Mouse (Mus musculus): ENCODE measurements around the gene Gmppa.

Gene Gmppa

GRCm38 (mm10) chr1:75480735-75481134 is 45.0 kb downstream of the Gmppa start:
- no peak for DNase-seq (ENCODE audit: low read depth in 1 of 2, low spot score in 2 of 2)

- no peak for DNase-seq (ENCODE audit: low read depth in 1 of 2, low spot score in 2 of 2)
These were observed 50.8 kb downstream of the Gmppa start for GRCm38 (mm10) chr1:75486561-75486960.

DNA sequence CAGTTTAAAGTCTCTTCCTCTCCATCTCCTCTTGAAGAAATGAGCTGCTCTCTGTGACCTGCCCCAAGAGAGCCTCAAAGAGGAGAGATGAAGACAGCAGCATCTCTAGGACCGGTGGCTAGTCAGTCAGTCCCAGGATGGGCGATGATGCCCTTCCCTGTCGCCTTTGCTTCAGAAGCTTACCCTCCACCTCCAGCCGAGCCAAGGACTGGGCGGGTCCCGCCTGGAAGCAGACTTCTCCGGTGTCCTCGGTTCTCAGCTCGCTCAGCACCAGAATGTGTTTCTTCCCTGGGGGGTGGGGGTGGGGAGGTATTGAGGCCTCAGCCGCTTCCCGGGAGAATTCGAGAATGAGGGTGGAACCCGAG is 51.3 kb downstream of the Gmppa start:
- no peak for DNase-seq (ENCODE audit: low read depth in 1 of 2, low spot score in 2 of 2)

- DNase-seq (ENCODE audit: low read depth in 1 of 2, low spot score in 2 of 2): no peak
These were observed 51.9 kb downstream of the Gmppa start for GRCm38 (mm10) chr1:75487405-75488161.

- no peak for DNase-seq (ENCODE audit: low read depth in 1 of 2, low spot score in 2 of 2)
These were observed 55.2 kb downstream of the Gmppa start for GRCm38 (mm10) chr1:75490785-75491551.

GRCm38 (mm10) chr1:75492579-75493170 is 56.9 kb downstream of the Gmppa start:
- no peak for DNase-seq (ENCODE audit: low read depth in 1 of 2, low spot score in 2 of 2)
